Mouse (Mus musculus) heart, embryonic 15.5 days (tissue): Measurements from ENCODE around the gene Syngap1. TPM values are rescaled to one million over a fixed set of nuclear protein-coding genes. Genes with fewer than 3 reads are reported as not detected.
"Not testable (repeated sequence)": the region's sequence is repeated elsewhere in the genome, so short reads cannot be mapped to it uniquely, and the experiment has no call there.

Experiments used
- ATAC-seq: fragments of 200-750 bp; cut with Nextera tagmentation; replicated peaks from 2 replicates; pipeline ENCODE4 v1.8.0; 2017; ENCODE audit warnings: low read depth, moderate TSS enrichment; ENCODE audit not compliant: insufficient number of reproducible peaks, insufficient read depth, low FRiP score
- H3K27ac ChIP-seq: fragments of 300-500 bp; sonication (generic); 2 replicates; pipeline ENCODE4 v1.5.1; 2015; ENCODE audit warnings: mild to moderate bottlenecking, inconsistent platforms
- H3K27me3 ChIP-seq: fragments of 300-500 bp; sonication (generic); 2 replicates; pipeline ENCODE4 v1.6.1; 2015; ENCODE audit warnings: inconsistent platforms
- H3K36me3 ChIP-seq: fragments of 300-500 bp; sonication (generic); 2 replicates; pipeline ENCODE4 v1.6.1; 2015; ENCODE audit warnings: mild to moderate bottlenecking, inconsistent platforms
- H3K4me1 ChIP-seq: fragments of 300-500 bp; sonication (generic); replicated peaks from 2 replicates; pipeline ENCODE4 v1.6.1; 2015; ENCODE audit warnings: inconsistent platforms
- H3K4me2 ChIP-seq: fragments of 300-500 bp; sonication (generic); 2 replicates; pipeline ENCODE4 v1.6.1; 2015; ENCODE audit warnings: inconsistent platforms, mild to moderate bottlenecking, moderate library complexity
- H3K4me3 ChIP-seq: fragments of 300-500 bp; sonication (generic); 2 replicates; pipeline ENCODE4 v1.5.1; 2015; ENCODE audit warnings: mild to moderate bottlenecking, inconsistent platforms
- H3K9ac ChIP-seq: fragments of 300-500 bp; sonication (generic); 2 replicates; pipeline ENCODE4 v1.6.1; 2015; ENCODE audit warnings: mild to moderate bottlenecking, inconsistent platforms
- H3K9me3 ChIP-seq: fragments of 300-500 bp; sonication (generic); replicated peaks from 2 replicates; pipeline ENCODE4 v1.6.1; 2016; ENCODE audit warnings: inconsistent platforms
- WGBS: fragments of 180-500 bp; shearing (Covaris S2); methylation state at CpG from one replicate; pipeline ENCODE4 v1.1.7; 2015; ENCODE audit warnings: mixed read lengths; 5-methylcytosine and 5-hydroxymethylcytosine counted together
- polyA plus RNA-seq: library from polyadenylated mRNA; unstranded; fragments of >200 nt; fragmentation: Nextera tagmentation; extraction: Ambion mirVana; gene quantifications from 2 replicates; pipeline ENCODE4 v1.2.1, GENCODE M21; 2015

Gene Syngap1
- 0.60 and 1.0 TPM in 2 replicates for polyA plus RNA-seq

DNA sequence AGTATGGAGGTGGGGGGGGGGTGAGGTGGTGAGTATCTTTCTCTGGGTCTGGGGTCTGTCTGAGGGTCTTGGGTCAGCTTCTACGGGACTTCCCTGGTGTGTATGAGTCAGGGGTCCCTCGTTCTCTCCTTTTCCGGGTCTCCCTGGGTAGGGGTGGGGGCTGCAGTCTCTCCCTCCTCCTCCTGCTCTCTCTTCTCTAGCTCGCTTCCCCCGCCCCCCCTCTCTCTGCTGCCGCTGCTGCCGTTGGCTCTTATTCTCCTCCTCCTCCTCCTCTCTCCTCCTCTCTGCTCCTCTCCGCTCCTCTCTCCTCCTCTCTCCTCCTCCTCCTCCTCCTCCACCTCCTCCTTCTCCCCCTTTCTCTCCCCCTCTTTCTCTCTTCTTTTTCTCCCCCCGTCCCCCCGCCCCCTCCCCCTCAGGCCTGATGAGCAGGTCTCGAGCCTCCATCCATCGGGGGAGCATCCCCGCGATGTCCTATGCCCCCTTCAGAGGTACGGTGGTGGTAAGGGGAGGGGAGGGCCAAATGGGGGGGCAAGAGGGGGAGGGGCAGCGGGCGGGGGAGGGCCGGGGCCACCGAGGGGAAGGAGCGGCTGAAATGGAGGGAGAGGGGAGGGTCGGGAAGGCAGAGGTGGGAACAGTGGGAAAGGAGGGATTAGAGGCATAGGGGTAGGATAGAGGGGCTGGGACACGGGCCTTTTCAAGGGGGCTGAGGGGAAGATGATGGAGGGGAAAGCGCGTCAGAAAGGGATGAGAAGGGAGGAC lies at the start of gene Syngap1:
TSS of gene Syngap1 (plus strand) at position 223 of the 759 bp plus-strand sequence.
- H3K4me1 ChIP-seq, result peaks cover 44% of the 10 kb centered on the region
- peak within 1 kb of the TSS; percentile 97 for H3K27ac ChIP-seq
- H3K9me3 ChIP-seq, result no peaks in the 10 kb centered on the region
- 8% methylated on average over 20 of the region's 24 CpGs for WGBS
- ATAC-seq, result no peak
- peak within 1 kb of the TSS; percentile 64 for H3K4me3 ChIP-seq
- H3K9ac ChIP-seq, result peak within 1 kb of the TSS; percentile 82
- H3K27me3 ChIP-seq, result no peaks in the 10 kb centered on the region
- peaks cover 12% of the 10 kb centered on the region; the same call in 1 of the 2 replicates for H3K36me3 ChIP-seq
- peak within 1 kb of the TSS; percentile 87 for H3K4me2 ChIP-seq

DNA sequence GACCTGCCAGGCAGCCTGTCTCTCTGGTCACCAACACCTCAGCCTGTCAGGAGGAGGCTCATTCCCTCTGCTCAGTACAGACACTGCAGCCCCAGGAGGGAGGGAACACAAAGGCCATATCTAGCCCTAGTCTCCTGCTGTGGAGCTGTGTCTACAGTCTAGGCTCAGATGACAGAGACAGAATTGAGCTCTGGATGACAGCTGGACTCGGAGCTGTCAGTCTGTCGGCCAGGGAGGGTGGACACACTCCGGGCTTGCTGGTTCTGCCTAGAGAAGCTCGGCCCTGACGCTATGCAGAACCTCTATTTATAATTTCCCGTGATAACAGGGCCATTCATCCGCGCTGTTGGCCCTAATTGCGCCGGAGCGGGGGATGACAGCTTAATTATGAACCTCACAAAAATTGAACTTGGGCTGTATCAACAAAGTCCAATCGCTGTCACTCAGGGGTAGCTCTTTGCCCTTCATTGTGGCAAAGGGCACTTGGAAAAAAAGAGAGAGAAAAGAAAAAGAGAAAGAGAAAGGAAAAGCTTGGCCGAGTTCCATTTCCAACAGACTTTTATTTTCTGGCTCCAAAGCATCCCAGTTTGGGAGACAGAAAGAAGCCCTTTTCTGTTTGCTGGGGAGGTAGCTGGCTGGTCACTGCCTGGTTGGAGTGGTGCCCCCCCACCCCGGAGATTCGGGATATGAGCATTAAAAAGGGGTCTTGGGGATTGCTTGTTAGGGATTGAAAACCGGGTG lies 48.2 kb upstream of the Syngap1 start:
- Histone ChIP-seq H3K9ac (peak overlapping the region; percentile 46), H3K36me3 (no peaks in the 10 kb centered on the region), H3K9me3 (no peaks in the 10 kb centered on the region), H3K4me3 (peak overlapping the region; percentile 32), H3K27ac (peak overlapping the region; percentile 96), H3K4me1 (peaks cover 51% of the 10 kb centered on the region), H3K27me3 (no peaks in the 10 kb centered on the region), H3K4me2 (peak overlapping the region; percentile 53)
- WGBS, result 22% methylated on average over 16 of the region's 16 CpGs
- peak; percentile 92 for ATAC-seq

DNA sequence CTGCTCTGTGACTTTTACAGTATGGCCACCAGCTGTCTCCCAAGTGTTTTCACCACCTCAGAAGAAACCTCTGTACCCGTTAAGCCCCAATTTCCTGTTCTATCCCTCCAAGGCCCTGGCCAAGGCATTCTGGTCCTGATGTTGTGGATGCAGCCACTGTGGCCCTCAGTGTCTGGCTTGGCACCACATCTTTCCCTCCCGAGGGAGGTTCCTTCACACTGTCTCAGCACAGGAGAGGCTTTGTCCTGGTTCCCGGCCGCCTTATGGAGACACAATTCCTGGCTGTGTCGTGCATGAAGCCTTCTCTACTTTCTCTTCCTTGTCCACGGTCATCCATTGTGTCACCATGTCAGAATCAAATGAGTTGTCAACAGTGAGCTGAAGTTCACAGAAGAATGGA lies 47.6 kb upstream of the Syngap1 start:
- peaks cover 44% of the 10 kb centered on the region for H3K4me1 ChIP-seq
- H3K27me3 ChIP-seq, result no peaks in the 10 kb centered on the region
- H3K9me3 ChIP-seq, result no peaks in the 10 kb centered on the region
- no peak overlapping the region for H3K4me3 ChIP-seq
- ATAC-seq, result no peak
- H3K27ac ChIP-seq, result peak overlapping the region; percentile 96
- H3K4me2 ChIP-seq, result peak overlapping the region; percentile 53
- no peak overlapping the region for H3K9ac ChIP-seq
- 36% methylated on average over 6 of the region's 6 CpGs for WGBS
- H3K36me3 ChIP-seq, result no peaks in the 10 kb centered on the region

DNA sequence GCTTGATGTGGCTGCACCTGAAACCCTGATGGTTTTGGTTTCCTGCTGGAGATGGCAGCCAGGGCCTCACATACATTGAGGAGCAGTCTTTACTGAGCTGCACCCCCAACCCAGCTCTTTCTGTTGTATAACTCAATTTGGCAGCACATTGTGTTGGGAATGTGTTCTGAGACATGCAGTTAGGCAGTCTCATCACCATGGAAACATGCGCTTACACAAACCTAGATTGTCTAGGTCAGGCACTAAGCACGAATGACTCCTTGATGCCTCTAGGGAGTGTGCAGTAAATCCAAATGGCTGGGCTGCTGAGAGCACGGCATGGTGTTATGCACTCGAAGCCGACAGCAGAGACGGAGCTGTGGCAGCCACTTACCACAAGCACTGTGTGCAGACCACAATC lies 46.7 kb upstream of the Syngap1 start:
- Histone ChIP-seq H3K4me3 (no peak overlapping the region), H3K4me1 (peaks cover 40% of the 10 kb centered on the region), H3K9ac (no peak overlapping the region), H3K4me2 (no peak overlapping the region), H3K36me3 (no peaks in the 10 kb centered on the region), H3K9me3 (no peaks in the 10 kb centered on the region), H3K27me3 (no peaks in the 10 kb centered on the region), H3K27ac (peak overlapping the region; percentile 96)
- no peak for ATAC-seq
- WGBS, result 61% methylated on average over 6 of the region's 6 CpGs

DNA sequence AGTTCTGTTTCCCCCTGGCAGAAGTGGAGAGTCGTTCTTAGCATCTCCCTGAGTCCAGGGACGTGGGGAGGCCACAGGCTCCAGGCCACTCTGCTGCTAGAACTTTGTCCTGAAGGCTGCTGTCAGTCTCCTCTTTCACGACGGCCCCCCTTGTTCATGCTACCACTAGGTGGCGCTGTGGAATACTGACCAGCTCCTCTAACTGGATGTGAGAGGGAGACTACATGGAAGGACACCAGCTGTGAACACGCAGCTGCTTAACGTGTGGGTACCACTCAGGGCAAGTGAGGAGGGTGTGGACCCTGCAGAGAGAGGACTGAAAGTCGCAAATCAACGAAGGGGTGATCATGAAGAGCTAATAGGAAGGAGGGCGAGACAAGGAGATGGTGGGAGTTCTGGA lies 45.5 kb upstream of the Syngap1 start:
- H3K4me1 ChIP-seq, result peaks cover 40% of the 10 kb centered on the region
- 26% methylated on average over 10 of the region's 10 CpGs for WGBS
- ATAC-seq, result no peak

DNA sequence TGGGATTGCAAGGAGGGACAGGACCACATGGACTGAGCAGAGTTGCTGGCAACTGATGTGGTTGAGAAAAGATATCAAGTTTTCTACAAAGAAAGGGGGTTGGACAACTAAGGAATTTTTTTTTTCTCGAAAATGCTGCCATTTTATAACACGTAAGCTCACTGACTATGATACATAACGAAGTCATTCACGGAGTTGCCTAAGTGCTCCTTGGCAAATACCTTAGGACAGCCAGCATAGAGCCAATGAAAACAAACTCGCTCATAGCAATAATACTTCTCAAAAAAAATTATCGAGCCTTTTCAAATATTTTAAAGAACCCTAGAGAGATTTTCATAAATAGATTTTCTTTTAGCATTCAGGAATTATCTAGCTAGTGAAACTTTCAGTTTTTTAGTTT lies 40.1 kb upstream of the Syngap1 start:
- H3K4me1 ChIP-seq, result 0 out of 2 replicates have a peak, but pooled peaks cover 6% of the 10 kb centered on the region
- no peak for ATAC-seq
- no peak overlapping the region for H3K9ac ChIP-seq
- H3K27ac ChIP-seq, result no peak overlapping the region
- H3K4me3 ChIP-seq, result no peak overlapping the region
- no peak overlapping the region for H3K4me2 ChIP-seq
- no peaks in the 10 kb centered on the region for H3K36me3 ChIP-seq
- 74% methylated on average over 6 of the region's 6 CpGs for WGBS
- H3K27me3 ChIP-seq, result no peaks in the 10 kb centered on the region
- no peaks in the 10 kb centered on the region for H3K9me3 ChIP-seq

More for the DNA sequence above, 45.5 kb upstream of the Syngap1 start:
- Histone ChIP-seq H3K27me3 (no peaks in the 10 kb centered on the region), H3K36me3 (no peaks in the 10 kb centered on the region), H3K9me3 (no peaks in the 10 kb centered on the region), H3K4me3 (no peak overlapping the region), H3K9ac (no peak overlapping the region), H3K4me2 (no peak overlapping the region), H3K27ac (no peak overlapping the region)

DNA sequence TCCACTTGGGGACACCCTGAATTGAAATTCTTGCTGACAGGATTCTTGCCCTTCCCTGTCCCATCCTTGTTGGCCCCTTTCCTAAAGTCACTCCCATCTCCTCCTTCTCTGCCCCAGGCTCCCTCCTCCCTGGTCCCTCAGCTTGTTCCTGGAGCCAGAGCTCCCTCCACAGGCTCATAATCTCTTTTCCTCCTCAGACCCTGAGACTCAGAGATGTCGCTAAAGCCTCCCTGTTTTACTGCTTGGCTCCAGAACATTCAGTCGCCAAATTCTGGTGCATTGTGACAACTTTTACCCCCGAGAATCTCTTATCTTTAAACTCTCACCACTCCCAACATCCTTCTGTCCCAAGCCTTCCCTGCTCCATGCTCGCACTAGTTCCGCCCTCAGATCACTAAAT lies 36.7 kb upstream of the Syngap1 start:
- no peaks in the 10 kb centered on the region for H3K9me3 ChIP-seq
- WGBS, result 42% methylated on average over 5 of the region's 5 CpGs
- H3K36me3 ChIP-seq, result no peaks in the 10 kb centered on the region
- H3K4me1 ChIP-seq, result no peaks in the 10 kb centered on the region
- no peak overlapping the region for H3K27ac ChIP-seq
- H3K9ac ChIP-seq, result no peak overlapping the region
- no peak overlapping the region for H3K4me2 ChIP-seq
- no peak overlapping the region for H3K4me3 ChIP-seq
- no peaks in the 10 kb centered on the region for H3K27me3 ChIP-seq
- ATAC-seq, result no peak

DNA sequence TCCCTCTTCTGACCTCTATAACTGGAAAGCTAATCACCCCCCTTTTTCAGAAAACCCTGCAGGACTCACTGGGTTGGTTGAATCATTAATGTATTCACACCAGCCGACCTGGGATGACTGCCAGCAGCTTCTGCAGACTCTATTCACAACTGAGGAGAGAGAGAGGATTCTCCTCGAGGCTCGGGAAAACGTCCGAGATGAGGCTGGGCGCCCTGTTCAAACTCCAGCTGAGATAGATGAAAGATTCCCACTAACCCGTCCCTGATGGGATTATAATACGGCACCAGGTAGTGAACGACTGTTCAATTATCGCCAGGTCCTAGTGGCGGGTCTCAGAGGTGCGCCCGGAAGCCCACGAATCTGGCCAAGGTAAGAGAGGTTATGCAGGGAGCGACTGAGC lies 33.5 kb upstream of the Syngap1 start:
- not testable (repeated sequence) for H3K4me1 ChIP-seq, ATAC-seq, H3K4me2 ChIP-seq, H3K9ac ChIP-seq, H3K27me3 ChIP-seq, H3K27ac ChIP-seq, H3K4me3 ChIP-seq, H3K9me3 ChIP-seq, H3K36me3 ChIP-seq
- 86% methylated on average over 15 of the region's 15 CpGs for WGBS

DNA sequence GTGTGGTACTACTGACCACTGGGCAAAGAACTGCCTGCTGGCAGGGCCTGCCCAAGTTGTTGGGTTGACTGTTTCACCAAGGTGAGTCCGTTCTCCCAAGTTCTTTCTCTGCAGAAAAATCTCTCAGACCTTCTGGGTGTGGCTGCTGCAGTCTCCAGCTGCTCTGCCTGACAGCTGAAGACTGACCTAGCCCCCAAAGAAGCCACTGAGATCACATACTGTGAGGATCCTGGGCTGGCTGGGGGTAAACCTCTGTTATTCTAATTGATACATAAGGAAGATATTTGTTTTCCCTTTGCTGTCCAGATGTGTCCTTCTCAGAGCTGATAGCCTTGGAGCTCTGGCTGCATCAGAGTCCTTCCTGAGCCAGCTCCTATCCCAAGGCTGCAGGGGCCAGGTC lies 25.8 kb upstream of the Syngap1 start:
- no peak for ATAC-seq
- no peaks in the 10 kb centered on the region; the same call in 1 of the 2 replicates for H3K36me3 ChIP-seq
- 54% methylated on average over 1 of the region's 1 CpGs for WGBS
- H3K4me2 ChIP-seq, result no peak overlapping the region
- H3K4me1 ChIP-seq, result peaks cover 14% of the 10 kb centered on the region
- no peaks in the 10 kb centered on the region for H3K27me3 ChIP-seq
- H3K9me3 ChIP-seq, result no peaks in the 10 kb centered on the region
- no peak overlapping the region for H3K27ac ChIP-seq
- no peak overlapping the region for H3K9ac ChIP-seq
- no peak overlapping the region for H3K4me3 ChIP-seq

DNA sequence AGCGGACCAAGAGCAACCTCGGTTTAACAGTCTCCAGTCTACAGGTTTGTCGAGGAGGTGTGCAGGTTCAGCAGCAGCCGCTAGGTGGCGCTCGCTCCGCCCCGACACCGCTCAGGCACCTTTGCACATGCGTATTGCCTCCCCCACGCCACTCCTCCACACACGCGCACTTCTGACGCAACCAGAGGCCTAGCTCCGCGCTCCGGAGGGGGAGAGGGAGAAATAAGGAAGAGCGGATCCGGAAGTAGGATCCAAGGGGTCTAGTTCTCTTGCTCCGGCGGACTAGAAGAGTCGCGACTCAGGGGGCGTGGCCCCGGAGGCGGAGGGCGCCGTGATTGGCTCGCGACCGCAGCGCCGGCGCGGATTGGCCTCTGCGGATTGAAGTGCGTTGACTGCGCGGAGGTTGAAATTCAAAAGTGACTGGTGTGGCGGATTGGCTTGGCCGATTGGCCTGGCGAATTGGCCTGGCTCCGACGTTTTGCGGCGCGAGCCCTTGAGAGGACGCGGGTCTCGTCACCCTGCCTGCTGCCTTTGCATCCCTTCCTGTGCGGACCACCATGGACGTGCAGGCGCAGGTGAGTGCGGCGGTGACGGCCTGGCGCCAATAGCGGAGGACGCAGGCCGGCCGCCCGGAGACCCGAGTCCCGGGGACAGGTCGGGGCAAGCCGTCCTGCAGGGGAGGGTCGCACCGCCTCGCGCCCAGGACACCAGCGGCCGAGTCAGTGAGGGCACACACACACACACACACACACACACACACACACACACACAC lies 24.2 kb upstream of the Syngap1 start, which contains the start of gene Kifc5b:
TSS of gene Kifc5b (plus strand) at position 381 of the 772 bp plus-strand sequence.
- Histone ChIP-seq H3K36me3 (peaks cover 9% of the 10 kb centered on the region; the same call in 1 of the 2 replicates), H3K9me3 (no peaks in the 10 kb centered on the region), H3K4me3 (peak within 1 kb of the TSS; percentile 67), H3K27me3 (no peaks in the 10 kb centered on the region), H3K27ac (peak within 1 kb of the TSS; percentile 68), H3K4me2 (peak within 1 kb of the TSS; percentile 69), H3K9ac (peak within 1 kb of the TSS; percentile 66), H3K4me1 (peaks cover 14% of the 10 kb centered on the region)
- under 1% methylated on average over 66 of the region's 72 CpGs for WGBS
- peak; percentile 99 for ATAC-seq

DNA sequence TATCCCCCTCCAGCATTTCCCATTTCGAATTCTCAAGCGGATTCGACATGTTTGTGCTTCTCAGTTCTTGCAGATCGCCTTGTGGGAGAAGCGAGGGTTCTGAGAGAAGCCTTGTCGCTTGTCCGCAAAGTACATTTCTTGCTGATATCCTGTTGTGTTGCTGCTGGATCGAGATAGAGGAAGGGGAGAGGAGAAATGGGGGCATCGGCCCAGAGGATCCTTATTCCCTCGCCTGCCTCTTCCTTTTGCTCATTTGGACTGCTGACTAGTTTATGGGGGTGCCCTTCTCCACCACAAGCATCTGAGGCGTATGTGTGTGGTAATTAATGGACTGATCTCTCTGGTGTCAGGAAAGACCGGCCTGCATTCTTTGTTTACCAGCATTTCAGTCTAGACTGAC lies 23.5 kb upstream of the Syngap1 start:
- peaks cover 14% of the 10 kb centered on the region for H3K4me1 ChIP-seq
- H3K27me3 ChIP-seq, H3K36me3 ChIP-seq, ATAC-seq, H3K9me3 ChIP-seq: not testable (repeated sequence)
- WGBS, result under 1% methylated on average over 12 of the region's 12 CpGs
- H3K4me2 ChIP-seq, result peak overlapping the region; percentile 69
- H3K9ac ChIP-seq, result peak overlapping the region; percentile 66
- peak overlapping the region; percentile 68 for H3K27ac ChIP-seq
- H3K4me3 ChIP-seq, result peak overlapping the region; percentile 67
